Mouse (Mus musculus) megakaryocyte, embryonic 14.5 days (primary cell): ENCODE results near the gene Loxl4.

Source experiments
- FLI1 ChIP-seq: IDR thresholded peaks from 2 replicates; pipeline ENCODE4 v1.6.1; 2012; ENCODE audit warnings: low read length, inconsistent platforms, mixed read lengths
- GATA1 ChIP-seq: IDR thresholded peaks from 3 replicates; pipeline ENCODE4 v1.6.1; 2012; ENCODE audit warnings: mixed read lengths, low read length, inconsistent platforms, borderline replicate concordance

DNA sequence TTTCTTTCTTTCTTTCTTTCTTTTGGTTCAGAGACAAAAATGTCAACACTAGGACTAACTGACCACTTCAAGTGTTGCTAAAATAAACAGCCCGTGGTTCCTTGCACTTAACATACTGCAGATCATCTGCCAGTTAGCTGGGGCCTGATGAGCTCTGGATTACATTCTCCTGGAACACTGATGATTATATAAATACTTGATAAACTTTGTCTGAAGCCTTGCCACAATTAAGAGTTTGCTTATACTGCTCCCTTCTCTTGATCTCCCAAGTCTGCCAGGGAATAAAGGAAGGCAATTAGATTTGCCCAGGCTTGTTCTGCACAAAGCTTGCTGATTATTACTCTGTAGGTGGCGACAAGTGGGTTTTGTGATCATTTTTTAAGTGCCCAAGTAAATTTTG, 24.9 kb downstream of the Loxl4 start:
- no peak for TF ChIP-seq GATA1
- no peak for TF ChIP-seq FLI1
